Mouse (Mus musculus) CH12.LX (cell line): ENCODE measurements around the gene Fgfr2. TPM values are rescaled to one million over a fixed set of nuclear protein-coding genes. Genes with fewer than 3 reads are reported as not detected.

Experiments used
- DNase-seq: peaks from one replicate; pipeline ENCODE4 v3.0.0-alpha.2; 2013; ENCODE audit errors: extremely low read depth
- H3K27ac ChIP-seq: 2 replicates; pipeline ENCODE4 v1.5.1; 2012; ENCODE audit warnings: low read depth, mild to moderate bottlenecking, control low read depth, moderate library complexity; ENCODE audit not compliant: insufficient read depth
- H3K27me3 ChIP-seq: replicated peaks from 2 replicates; pipeline ENCODE3; 2012; ENCODE audit warnings: inconsistent platforms
- H3K36me3 ChIP-seq, 2 experiments: replicated peaks in 1 of 2; 2 replicates each; pipeline versions ENCODE3 to v1.6.1; 2012; ENCODE audit warnings: inconsistent platforms in 1 of 2, low read length in 1 of 2, mild to moderate bottlenecking in 1 of 2, mixed read lengths in 1 of 2, moderate library complexity in 1 of 2; ENCODE audit not compliant: control insufficient read depth in 1 of 2, insufficient read depth in 1 of 2
- H3K4me1 ChIP-seq, 2 experiments: 2 replicates each; pipeline ENCODE4 v1.6.1; 2012; ENCODE audit warnings: inconsistent platforms in 1 of 2, moderate library complexity in 1 of 2; ENCODE audit not compliant: insufficient read depth in 2 of 2, control insufficient read depth in 1 of 2
- H3K4me2 ChIP-seq: 2 replicates; pipeline ENCODE4 v1.6.1; 2012; ENCODE audit warnings: low read depth, mild to moderate bottlenecking, control low read depth; ENCODE audit not compliant: poor library complexity, insufficient read depth, severe bottlenecking
- H3K4me3 ChIP-seq, 3 experiments: fragments of 150-350 bp in 1 of 3; sonication (generic) in 1 of 3; replicated peaks in 1 of 3; 2 replicates each; pipeline versions ENCODE3 to v1.5.1; 2011 to 2012; ENCODE audit warnings: low read depth in 2 of 3, low read length in 2 of 3, mild to moderate bottlenecking in 2 of 3, moderate library complexity in 2 of 3, control low read depth in 1 of 3, improper control_type of control experiment in 1 of 3, inconsistent platforms in 1 of 3, mixed read lengths in 1 of 3; ENCODE audit not compliant: poor library complexity in 1 of 3
- H3K79me2 ChIP-seq: replicated peaks from 2 replicates; pipeline ENCODE4 v1.6.1; 2012; ENCODE audit warnings: mild to moderate bottlenecking, moderate library complexity; ENCODE audit not compliant: control insufficient read depth, poor library complexity, insufficient read depth, severe bottlenecking; ENCODE audit errors: extremely low read depth
- H3K9ac ChIP-seq: 2 replicates; pipeline ENCODE4 v1.6.1; 2012; ENCODE audit warnings: low read depth, mild to moderate bottlenecking, control low read depth, moderate library complexity; ENCODE audit not compliant: insufficient read depth
- H3K9me3 ChIP-seq: replicated peaks from 2 replicates; pipeline ENCODE3; 2012; ENCODE audit warnings: low read length, inconsistent platforms, mixed read lengths
- CHD2 ChIP-seq: IDR thresholded peaks from 2 replicates; pipeline ENCODE4 v1.6.1; 2011; ENCODE audit warnings: low read length, improper control_type of control experiment
- CTCF ChIP-seq, 2 experiments: IDR thresholded peaks in 1 of 2; conservative IDR thresholded peaks in 1 of 2; 2 replicates each; pipeline ENCODE4 v1.5.1; 2011 to 2012; ENCODE audit warnings: low read depth in 2 of 2, low read length in 2 of 2, improper control_type of control experiment in 1 of 2, inconsistent platforms in 1 of 2, mild to moderate bottlenecking in 1 of 2, moderate library complexity in 1 of 2
- ELF1 ChIP-seq: IDR thresholded peaks from 2 replicates; pipeline ENCODE4 v1.6.1; 2014; ENCODE audit warnings: low read depth, mild to moderate bottlenecking, inconsistent platforms, low read length, improper control_type of control experiment
- GABPA ChIP-seq: IDR thresholded peaks from 2 replicates; pipeline ENCODE4 v1.6.1; 2012; ENCODE audit warnings: low read depth, low read length, improper control_type of control experiment, inconsistent platforms; ENCODE audit not compliant: insufficient replicate concordance
- JUN ChIP-seq: IDR thresholded peaks from 2 replicates; pipeline ENCODE4 v1.6.1; 2011; ENCODE audit warnings: low read depth, mild to moderate bottlenecking, low read length, improper control_type of control experiment, moderate library complexity; ENCODE audit not compliant: insufficient read depth
- KAT2A ChIP-seq: IDR thresholded peaks from 2 replicates; pipeline ENCODE4 v1.6.1; 2012; ENCODE audit warnings: low read length, improper control_type of control experiment, inconsistent platforms; ENCODE audit not compliant: insufficient replicate concordance
- MAZ ChIP-seq: IDR thresholded peaks from 2 replicates; pipeline ENCODE4 v1.6.1; 2012; ENCODE audit warnings: low read depth, mild to moderate bottlenecking, inconsistent platforms, low read length, improper control_type of control experiment, moderate library complexity
- MEF2A ChIP-seq: IDR thresholded peaks from 2 replicates; pipeline ENCODE4 v1.6.1; 2014; ENCODE audit warnings: low read depth, mild to moderate bottlenecking, inconsistent platforms, low read length, improper control_type of control experiment, borderline replicate concordance
- MXI1 ChIP-seq: IDR thresholded peaks from 2 replicates; pipeline ENCODE4 v1.6.1; 2011; ENCODE audit warnings: mild to moderate bottlenecking, low read depth, low read length, improper control_type of control experiment
- RAD21 ChIP-seq: IDR thresholded peaks from 2 replicates; pipeline ENCODE4 v1.6.1; 2011; ENCODE audit warnings: low read depth, mild to moderate bottlenecking, low read length, improper control_type of control experiment, moderate library complexity
- RCOR1 ChIP-seq: conservative IDR thresholded peaks from 2 replicates; pipeline ENCODE4 v1.6.1; 2012; ENCODE audit warnings: low read depth, mild to moderate bottlenecking, inconsistent platforms, low read length, improper control_type of control experiment
- SMC3 ChIP-seq: IDR thresholded peaks from 2 replicates; pipeline ENCODE4 v1.6.1; 2011; ENCODE audit warnings: low read depth, low read length, improper control_type of control experiment
- USF2 ChIP-seq: conservative IDR thresholded peaks from 2 replicates; pipeline ENCODE4 v1.6.1; 2011; ENCODE audit warnings: low read depth, low read length, improper control_type of control experiment
- ZMIZ1 ChIP-seq: IDR thresholded peaks from 2 replicates; pipeline ENCODE4 v1.6.1; 2012; ENCODE audit warnings: low read depth, mild to moderate bottlenecking, inconsistent platforms, low read length, improper control_type of control experiment
- dilution Hi-C: fragments of 300-500 bp; cut with MboI; formaldehyde crosslinking; loops from 2 replicates; pipeline ENCODE4 v1.14.3; 2020; ENCODE audit warnings: low sequenced_read_pairs; ENCODE audit not compliant: extremely low pct_unique_long_range_greater_than_20kb, extremely low pct_ligation_motif_present
- in situ Hi-C: fragments of 300-500 bp; cut with MboI; formaldehyde crosslinking; loops from 3 replicates; pipeline ENCODE4 v1.14.3; 2019; ENCODE audit warnings: low sequenced_read_pairs, low pct_ligation_motif_present, low pct_unique_long_range_greater_than_20kb, mixed read lengths
- polyA plus RNA-seq: library from polyadenylated mRNA; unstranded; fragments of >175 nt; gene quantifications from 2 replicates; pipeline ENCODE4 v1.2.1, GENCODE M21; 2012; ENCODE audit warnings: low read depth; ENCODE audit not compliant: insufficient read length
- total RNA-seq, 2 experiments: library from RNA; depleted of rRNA; stranded (reverse); fragments of 300-350 nt in 1 of 2; fragments of >200 nt in 1 of 2; gene quantifications; 2 replicates each; pipeline ENCODE4 v1.2.3; 2012 to 2014

The Fgfr2 gene
- total and polyA plus RNA-seq, 3 experiments: not detected

- Histone ChIP-seq H3K27ac (no peak overlapping the region), H3K9ac (no peak overlapping the region), H3K4me3 (no peak overlapping the region), H3K27me3 (peaks cover 80% of the 10 kb centered on the region), H3K9me3 (no peaks in the 10 kb centered on the region), H3K79me2 (no peaks in the 10 kb centered on the region), H3K36me3 (no peaks in the 10 kb centered on the region), H3K4me2 (no peak overlapping the region), H3K4me1 (no peaks in the 10 kb centered on the region)
- TF ChIP-seq CHD2: no peak
- no peak for TF ChIP-seq GABPA
- in situ Hi-C loops: no loop called here
- no peak for DNase-seq
- dilution Hi-C loops: no loop called here
Measured at GRCm38 (mm10) chr7:131478403-131478802, 1644.7 kb downstream of the Fgfr2 start.

- Histone ChIP-seq H3K9me3 (no peaks in the 10 kb centered on the region), H3K27ac (no peak overlapping the region), H3K27me3 (peaks cover 70% of the 10 kb centered on the region), H3K4me1 (no peaks in the 10 kb centered on the region), H3K9ac (no peak overlapping the region), H3K4me3 (no peak overlapping the region), H3K4me2 (no peak overlapping the region), H3K79me2 (no peaks in the 10 kb centered on the region), H3K36me3 (no peaks in the 10 kb centered on the region)
- DNase-seq: no peak
- in situ Hi-C loops (no loop called here), dilution Hi-C loops (no loop called here)
- TF ChIP-seq USF2 (no peak), MXI1 (no peak)
Measured at GRCm38 (mm10) chr7:131477140-131477539, 1646.0 kb downstream of the Fgfr2 start.

- dilution Hi-C loops: no loop called here
- Histone ChIP-seq H3K79me2 (no peaks in the 10 kb centered on the region), H3K4me3 (no peak overlapping the region)
Measured at GRCm38 (mm10) chr7:131471551-131471950, 1651.6 kb downstream of the Fgfr2 start.

DNA sequence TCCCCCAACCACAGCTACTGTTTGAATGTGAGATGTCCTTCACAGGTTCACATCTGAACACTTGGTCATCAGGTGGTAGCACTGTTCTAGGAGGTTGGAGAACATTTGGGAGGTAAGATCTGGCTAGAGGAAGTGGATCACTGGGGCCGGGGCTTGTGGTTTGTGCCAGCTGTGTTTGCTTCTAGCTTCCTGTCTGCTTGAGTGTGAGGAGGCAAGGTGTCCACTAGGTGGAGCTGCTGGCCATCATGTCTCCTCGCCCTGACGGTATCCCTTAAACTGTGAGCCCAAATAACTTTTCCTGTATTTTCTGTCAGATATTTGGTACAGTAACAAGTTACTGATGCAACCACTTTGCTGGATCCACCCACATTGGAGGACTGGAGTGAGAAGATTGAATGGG, 1653.6 kb downstream of the Fgfr2 start:
- DNase-seq: peak; percentile 40
- H3K79me2 ChIP-seq: no peaks in the 10 kb centered on the region
- peak; percentile 38 for TF ChIP-seq SMC3
- no peak for TF ChIP-seq RCOR1
- TF ChIP-seq CTCF (conservative IDR thresholded peaks at IDR 0.05 in 1 of 2, IDR thresholded peaks at IDR 0.05 in 1 of 2; ENCODE audit: low read depth in 2 of 2, low read length in 2 of 2): peak; percentile 28 to 68; a peak in 2 of 4 replicates
- no peak for TF ChIP-seq JUN
- TF ChIP-seq RAD21: peak; percentile 57
- H3K27ac ChIP-seq: no peak overlapping the region
- peaks cover 67% of the 10 kb centered on the region for H3K27me3 ChIP-seq
- peaks cover 0 to 3% of the 10 kb centered on the region in 2 experiments; a peak in 2 of 4 replicates for H3K4me1 ChIP-seq
- no peak overlapping the region for H3K4me3 ChIP-seq
- no peak overlapping the region for H3K4me2 ChIP-seq
- dilution Hi-C loops (no loop called here), in situ Hi-C loops (no loop called here)
- H3K36me3 ChIP-seq: no peaks in the 10 kb centered on the region
- peaks cover 10% of the 10 kb centered on the region for H3K9me3 ChIP-seq
- H3K9ac ChIP-seq: no peak overlapping the region

More at GRCm38 (mm10) chr7:131471551-131471950, 1651.6 kb downstream of the Fgfr2 start:
- peaks cover 71% of the 10 kb centered on the region for H3K27me3 ChIP-seq
- H3K36me3 ChIP-seq: no peaks in the 10 kb centered on the region
- H3K4me1 ChIP-seq: peaks cover 0 to 3% of the 10 kb centered on the region in 2 experiments; a peak in 2 of 4 replicates
- no peak overlapping the region for H3K9ac ChIP-seq
- TF ChIP-seq JUN: no peak
- TF ChIP-seq RCOR1: no peak
- TF ChIP-seq ELF1: no peak
- no peak for TF ChIP-seq ZMIZ1
- no peak for TF ChIP-seq MAZ
- no peak for TF ChIP-seq MEF2A
- TF ChIP-seq KAT2A: no peak
- H3K4me2 ChIP-seq: no peak overlapping the region
- in situ Hi-C loops: no loop called here
- no peak overlapping the region for H3K27ac ChIP-seq
- DNase-seq: no peak
- peaks cover 10% of the 10 kb centered on the region for H3K9me3 ChIP-seq
